Mouse (Mus musculus) bone marrow, adult 2 months (tissue): ENCODE results near the gene Mllt6.

Experiments used
- CTCF ChIP-seq: fragments of 200-500 bp; IDR thresholded peaks from 2 replicates; pipeline ENCODE4 v1.5.1; 2011; ENCODE audit warnings: low read length, control low read depth; ENCODE audit not compliant: control insufficient read depth, insufficient read depth
- POLR2A ChIP-seq: fragments of 200-500 bp; IDR thresholded peaks from 2 replicates; pipeline ENCODE4 v1.6.1; 2011; ENCODE audit warnings: low read depth, mild to moderate bottlenecking, control low read depth, low read length, borderline replicate concordance; ENCODE audit not compliant: control insufficient read depth

GRCm38 (mm10) chr11:97615276-97615675 is 47.9 kb upstream of the Mllt6 start:
- no peak for TF ChIP-seq POLR2A
- no peak for TF ChIP-seq CTCF
